Mouse (Mus musculus) heart, adult 2 months (tissue): ENCODE results near the gene Gm20388.

Source experiments
- CTCF ChIP-seq: fragments of 200-600 bp; IDR thresholded peaks from 2 replicates; pipeline ENCODE4 v1.8.1; 2022; ENCODE audit warnings: antibody characterized with exemption, mild to moderate bottlenecking, moderate library complexity
- EP300 ChIP-seq: fragments of 200-500 bp; IDR thresholded peaks from 2 replicates; pipeline ENCODE4 v1.6.1; 2011; ENCODE audit warnings: low read depth, low read length, control low read depth; ENCODE audit not compliant: insufficient read depth
- POLR2A ChIP-seq: fragments of 200-500 bp; IDR thresholded peaks from 2 replicates; pipeline ENCODE4 v1.6.1; 2011; ENCODE audit warnings: mild to moderate bottlenecking, low read depth, low read length, control low read depth; ENCODE audit not compliant: insufficient read depth

DNA sequence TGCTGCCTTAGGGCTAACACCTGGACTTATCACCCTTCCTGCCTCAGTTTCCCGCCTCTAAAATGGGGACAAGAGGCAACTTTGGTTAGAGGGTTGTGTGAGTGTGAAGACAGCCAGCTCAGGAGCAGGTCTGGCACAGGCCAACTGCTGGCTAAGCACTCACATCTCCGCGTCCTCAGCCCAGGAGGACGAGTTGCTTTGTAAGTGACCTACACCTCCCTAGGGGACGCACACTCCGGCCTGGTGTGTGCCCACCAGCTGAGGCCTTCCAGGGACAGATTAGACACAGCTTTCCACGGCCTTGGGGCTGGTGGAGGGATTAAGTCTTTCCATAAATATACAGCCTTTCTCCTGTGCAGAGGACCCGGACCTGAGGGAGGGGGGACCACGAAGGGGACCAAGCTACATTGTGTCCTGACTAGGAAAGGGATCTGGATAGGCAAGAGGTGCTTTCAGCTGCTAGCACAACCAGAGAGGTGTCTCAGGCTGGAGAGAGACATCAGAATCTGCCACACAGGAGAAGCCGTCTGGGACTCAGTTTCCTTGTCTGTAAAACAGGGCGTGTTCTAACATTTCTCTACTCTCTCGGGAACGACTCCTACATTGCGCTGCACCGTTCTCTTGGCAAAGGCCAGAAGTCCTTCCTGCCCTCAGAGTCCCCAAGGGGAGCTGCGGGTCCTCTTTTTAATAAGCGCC, 722.5 kb downstream of the Gm20388 start:
- TF ChIP-seq CTCF (no peak), EP300 (no peak), POLR2A (no peak)
